Mouse (Mus musculus) thymus, postnatal 0 days (tissue): ENCODE measurements around the gene Mettl23. TPM values are rescaled to one million over a fixed set of nuclear protein-coding genes. Genes with fewer than 3 reads are reported as not detected.
"Not testable (repeated sequence)": the region's sequence is repeated elsewhere in the genome, so short reads cannot be mapped to it uniquely, and the experiment has no call there.

Source experiments
- DNase-seq: peaks from one replicate; pipeline ENCODE4 v3.0.0-alpha.2; 2015; ENCODE audit warnings: low spot score
- polyA plus RNA-seq: library from polyadenylated mRNA; unstranded; fragments of >200 nt; fragmentation: Nextera tagmentation; extraction: Ambion mirVana; gene quantifications from 2 replicates; pipeline ENCODE4 v1.2.1, GENCODE M21; 2015

Mettl23 gene
- polyA plus RNA-seq, 1 experiment from 2014 or later = 143 TPM

DNA sequence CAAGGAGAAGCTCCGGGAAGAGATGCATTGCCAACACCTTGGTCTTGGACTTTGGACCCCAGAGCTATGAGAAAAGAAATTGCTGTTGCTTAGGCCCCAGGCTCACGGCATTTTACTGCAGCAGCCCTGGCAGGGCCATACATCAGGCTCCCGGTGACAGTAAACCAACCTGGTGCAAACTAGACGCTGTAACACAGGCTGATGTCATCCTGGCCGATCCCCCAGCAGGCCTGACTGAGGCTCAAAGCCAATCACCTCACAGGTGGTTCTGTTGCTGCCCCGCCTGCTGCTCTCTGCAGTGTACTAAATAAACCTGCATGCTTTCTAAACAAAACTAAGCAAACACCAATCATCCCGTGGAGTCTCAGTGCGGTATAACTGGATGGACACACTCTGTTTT is 24.4 kb upstream of the Mettl23 start:
- DNase-seq = no peak

GRCm38 (mm10) chr11:116819932-116820593 is 23.0 kb upstream of the Mettl23 start:
- DNase-seq = no peak

DNA sequence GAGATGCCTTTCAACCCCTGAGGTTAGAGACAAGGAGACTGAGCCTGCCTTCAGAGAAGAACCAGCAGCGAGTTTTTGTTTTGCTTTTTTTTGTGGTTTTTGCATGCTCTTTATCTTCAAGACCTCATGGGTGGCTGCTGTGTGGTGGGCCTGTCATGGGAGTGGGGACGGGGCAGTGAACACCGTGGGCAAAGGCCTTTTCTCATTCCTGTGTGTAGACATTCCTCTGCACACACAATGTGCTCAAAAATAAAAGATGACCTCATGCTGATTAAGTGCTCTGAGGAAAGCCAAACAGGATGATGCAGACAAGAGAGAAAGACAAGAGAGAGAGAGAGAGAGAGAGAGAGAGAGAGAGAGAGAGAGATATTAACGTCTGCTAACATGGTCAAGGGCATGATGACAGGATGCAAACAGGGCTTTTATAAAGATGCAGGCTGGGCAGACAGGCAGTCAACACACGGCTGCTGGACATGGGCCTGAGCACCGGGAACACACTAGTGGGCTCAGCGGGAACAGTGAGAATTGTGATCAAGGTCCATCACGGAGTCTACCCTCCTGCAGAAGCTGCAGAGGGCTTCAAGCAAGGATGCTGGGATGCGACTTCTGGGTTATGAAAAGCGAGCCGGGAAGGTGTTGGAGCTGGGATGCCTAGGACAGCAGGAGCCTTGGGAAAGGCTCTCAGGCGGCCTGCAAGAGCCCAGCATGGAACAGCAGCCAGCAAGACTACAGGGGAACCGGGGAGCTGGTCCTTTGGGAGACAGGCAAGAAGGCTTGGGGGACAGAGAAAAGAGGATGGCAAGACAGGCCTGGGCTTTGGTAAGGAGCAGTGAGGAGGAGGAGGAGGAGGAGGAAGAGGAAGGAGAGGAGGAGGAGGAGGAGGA is 21.8 kb upstream of the Mettl23 start:
- DNase-seq = no peak

DNA sequence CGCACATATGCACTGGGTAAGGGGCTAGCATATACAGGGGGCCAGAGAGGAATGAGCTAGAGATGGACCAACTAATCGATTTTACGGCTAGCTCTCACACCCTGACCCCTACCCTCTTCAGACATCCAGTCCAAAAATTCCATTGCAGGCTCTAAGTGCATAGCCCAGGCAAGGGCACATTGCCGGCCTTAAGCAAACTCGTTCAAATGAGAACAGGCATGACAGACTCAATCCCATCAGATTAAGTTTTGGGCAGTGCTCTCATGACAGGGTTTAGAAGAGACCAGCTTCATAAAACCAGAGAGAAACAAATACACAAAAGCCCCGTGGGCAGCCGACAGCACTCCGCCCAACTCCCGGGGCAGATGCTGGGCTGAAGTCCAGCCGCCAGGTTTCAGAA is 20.9 kb upstream of the Mettl23 start:
- no peak for DNase-seq

GRCm38 (mm10) chr11:116822626-116823025 is 20.5 kb upstream of the Mettl23 start:
- no peak for DNase-seq

- no peak for DNase-seq
Measured at GRCm38 (mm10) chr11:116823255-116823654, 19.8 kb upstream of the Mettl23 start.

DNA sequence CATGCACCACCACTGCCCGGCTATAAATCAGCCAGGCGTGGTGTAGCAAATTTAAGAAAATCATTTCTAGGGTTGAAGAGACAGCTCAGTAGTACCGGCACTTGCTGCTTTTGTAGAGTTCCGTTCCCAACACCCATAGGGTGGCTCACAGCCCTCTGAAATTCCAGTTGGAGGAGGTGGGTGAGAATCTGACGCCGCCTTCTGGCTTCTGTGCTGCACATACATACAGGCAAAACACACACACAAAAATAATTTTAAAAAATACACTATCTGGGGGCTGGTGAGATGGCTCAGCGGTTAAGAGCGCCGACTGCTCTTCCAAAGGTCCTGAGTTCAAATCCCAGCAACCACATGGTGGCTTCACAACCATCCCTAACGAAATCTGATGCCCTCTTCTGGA is 19.2 kb upstream of the Mettl23 start:
- DNase-seq = not testable (repeated sequence)

GRCm38 (mm10) chr11:116825230-116825629 is 17.8 kb upstream of the Mettl23 start:
- no peak for DNase-seq

- DNase-seq = no peak
Measured at GRCm38 (mm10) chr11:116826550-116827504, 16.3 kb upstream of the Mettl23 start.

GRCm38 (mm10) chr11:116827534-116828165 is 15.4 kb upstream of the Mettl23 start, which contains the start of gene Mxra7:
Gene Mxra7, minus strand, starts transcription at chr11:116828046.
- DNase-seq = peak; percentile 27

DNA sequence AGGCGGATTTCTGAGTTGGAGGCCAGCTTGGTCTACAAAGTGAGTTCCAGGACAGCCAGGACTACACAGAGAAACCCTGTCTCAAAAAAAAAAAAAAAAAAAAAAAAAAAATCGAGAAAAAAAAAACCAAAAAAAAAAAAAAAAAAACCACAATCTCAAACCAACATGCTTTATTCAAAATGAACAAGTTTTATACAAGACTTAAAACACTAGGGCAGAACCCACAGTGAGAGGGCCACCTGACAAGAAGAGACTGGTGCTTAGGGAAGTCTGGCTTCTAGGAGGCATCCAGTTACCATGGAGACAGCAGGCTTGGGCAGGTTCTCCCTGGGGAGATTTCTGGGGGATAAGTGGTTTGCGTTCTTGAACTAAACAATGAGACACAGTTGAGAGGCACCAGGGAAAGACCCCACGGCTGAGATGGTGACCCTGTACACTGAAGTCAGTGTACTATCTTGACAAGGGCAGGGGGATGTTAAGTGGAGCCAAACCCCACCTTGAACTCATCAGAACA is 10.8 kb upstream of the Mettl23 start:
- peak; percentile 49 for DNase-seq

DNA sequence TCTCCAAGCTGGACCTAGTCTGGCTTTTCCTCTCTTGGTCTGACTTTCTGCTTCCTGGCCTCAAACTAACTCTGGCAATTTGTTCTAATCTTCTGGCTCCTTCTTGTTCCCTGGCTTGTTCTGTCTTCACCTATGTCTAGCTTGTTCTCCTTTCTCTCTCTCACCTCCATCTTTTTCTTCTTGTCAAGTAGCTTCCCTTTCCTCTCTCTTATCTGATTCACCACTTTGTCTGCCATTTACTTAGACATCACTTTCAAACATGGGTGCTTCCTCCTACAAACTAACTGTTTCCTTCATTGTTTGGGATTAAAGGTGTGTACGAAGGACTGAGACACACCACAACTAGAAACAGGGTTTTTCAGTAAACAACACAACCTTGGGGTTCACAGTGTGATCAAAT is 8.1 kb upstream of the Mettl23 start:
- no peak for DNase-seq

DNA sequence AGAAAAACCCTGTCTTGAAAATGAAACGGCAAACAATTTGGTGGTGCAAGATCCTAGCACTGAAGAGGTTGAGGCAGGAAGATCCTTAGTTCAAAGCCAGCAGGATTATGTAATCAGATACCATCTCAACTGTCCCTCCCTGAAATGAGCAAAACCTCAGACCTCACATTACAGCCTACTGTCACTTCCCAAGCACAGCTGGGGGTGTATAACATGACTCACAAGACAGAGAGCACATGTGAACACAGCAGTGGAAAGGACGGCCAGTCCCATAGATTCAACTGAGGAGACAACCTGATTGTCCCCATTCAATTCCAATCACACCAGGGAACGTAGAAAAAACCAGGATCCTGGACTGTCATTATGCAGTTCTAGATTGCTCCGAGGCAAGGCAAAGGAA is 6.8 kb upstream of the Mettl23 start:
- no peak for DNase-seq

DNA sequence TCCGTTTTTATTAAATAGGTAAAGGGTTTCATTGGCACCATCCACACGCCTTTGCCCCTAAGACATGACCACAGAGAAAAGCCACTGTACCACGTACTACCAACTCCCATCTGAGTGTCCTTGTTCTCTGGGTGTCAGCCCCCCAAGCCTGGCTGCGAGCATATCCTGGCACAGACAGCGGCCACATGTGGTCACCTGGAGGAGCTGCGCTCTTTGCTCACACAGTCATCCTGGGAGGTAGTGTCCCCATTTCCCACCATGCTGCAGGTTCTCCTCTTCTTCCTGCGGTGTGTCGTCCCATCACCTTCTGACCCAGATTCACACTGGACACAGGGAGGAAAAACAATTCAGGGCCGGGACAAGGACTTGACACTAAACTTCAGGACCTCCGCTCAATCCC is 5.6 kb upstream of the Mettl23 start:
- DNase-seq = no peak

GRCm38 (mm10) chr11:116838936-116839335 is 4.1 kb upstream of the Mettl23 start:
- DNase-seq = no peak

GRCm38 (mm10) chr11:116839601-116840000 is 3.5 kb upstream of the Mettl23 start:
- no peak for DNase-seq

DNA sequence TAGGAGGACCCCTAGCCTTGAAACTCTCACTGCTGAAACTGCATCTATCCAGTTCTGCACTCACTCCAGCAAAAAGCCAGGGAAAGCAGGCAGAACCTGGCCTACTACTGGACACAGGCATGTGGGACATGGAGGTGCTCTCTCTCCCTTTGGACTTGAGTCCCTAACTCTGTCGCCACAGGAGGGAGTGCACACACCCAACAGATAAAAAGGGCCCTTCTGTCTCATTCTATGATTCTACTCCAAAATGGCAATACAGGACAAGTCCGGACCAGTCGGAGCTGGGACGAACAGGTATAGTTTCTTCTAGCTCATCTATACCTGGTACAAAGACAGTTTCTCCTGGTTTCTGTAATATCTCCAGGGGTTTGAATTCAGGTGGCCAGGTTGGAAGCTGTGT is 2.3 kb upstream of the Mettl23 start:
- DNase-seq = no peak

DNA sequence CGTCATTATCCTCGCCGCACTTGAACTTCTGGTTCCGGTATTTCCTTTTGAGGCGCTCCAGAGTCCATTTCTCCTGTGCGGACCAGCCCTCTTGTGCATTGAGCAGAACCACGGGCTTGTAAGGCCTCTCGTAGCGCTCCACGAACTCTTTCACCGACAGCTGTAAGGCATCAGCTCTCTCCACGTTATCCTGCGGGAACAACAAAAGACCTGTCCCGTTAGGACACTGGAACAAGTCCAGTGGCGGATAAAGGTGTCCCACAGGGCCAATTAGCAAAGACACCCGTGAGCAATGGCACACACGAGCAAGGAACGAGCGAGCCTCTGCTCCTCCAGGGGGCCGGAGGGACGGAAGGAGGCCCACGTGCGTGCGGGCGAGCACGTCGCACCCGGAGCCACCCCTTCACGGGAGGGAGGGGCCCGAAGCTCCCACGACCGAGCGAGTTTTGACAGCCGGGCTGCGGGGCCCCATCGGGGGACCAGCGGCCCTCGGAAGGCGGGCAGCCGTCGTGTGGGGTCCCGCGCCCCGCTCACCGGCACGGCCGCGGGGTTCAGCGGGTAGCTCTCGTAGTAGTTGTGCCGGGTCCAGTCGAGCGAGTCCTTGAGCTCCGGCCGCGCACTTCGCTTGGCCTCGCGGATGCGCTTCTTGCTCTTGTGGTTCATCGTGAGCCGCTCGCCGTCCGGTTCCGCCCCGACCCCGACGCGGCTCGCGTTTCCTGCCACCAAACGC is 382 bp upstream of the Mettl23 start:
- DNase-seq = peak; percentile 81

DNA sequence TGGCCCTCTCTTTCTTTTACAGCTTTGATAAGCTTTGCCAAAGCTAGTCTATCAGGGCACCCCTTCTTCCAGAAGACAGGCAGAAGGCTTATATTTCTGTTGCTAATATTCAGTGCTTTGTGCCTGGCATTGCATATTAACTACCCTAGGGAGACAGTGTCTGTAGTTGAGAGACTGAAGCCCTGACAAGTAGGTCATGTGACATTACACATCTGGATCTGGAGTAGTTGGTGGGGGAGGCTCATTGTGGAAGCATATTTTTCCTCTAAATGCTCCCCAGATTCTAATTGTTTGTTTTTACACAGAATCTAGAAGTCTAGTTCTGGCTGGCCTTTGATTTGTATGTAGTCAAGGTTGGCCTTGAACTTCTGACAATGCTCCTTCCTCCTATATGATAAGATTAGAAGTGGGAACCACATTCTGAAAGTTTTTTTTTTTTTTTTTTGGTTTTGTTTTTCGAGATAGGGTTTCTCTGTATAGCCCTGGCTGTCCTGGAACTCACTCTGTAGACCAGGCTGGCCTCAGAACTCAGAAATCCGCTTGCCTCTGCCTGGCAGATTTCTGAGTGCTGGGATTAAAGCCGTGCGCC is 3.6 kb downstream of the Mettl23 start:
- no peak for DNase-seq
